Mouse (Mus musculus) embryonic facial prominence, embryonic 11.5 days (tissue): Measurements from ENCODE around the gene Mpo. TPM values are rescaled to one million over a fixed set of nuclear protein-coding genes. Genes with fewer than 3 reads are reported as not detected.
A peak's percentile ranks its signal among the peaks of the same experiment; 100 is the strongest.

Source experiments
- ATAC-seq: fragments of 200-750 bp; cut with Nextera tagmentation; replicated peaks from 2 replicates; pipeline ENCODE4 v1.8.0; 2017; ENCODE audit warnings: low read depth; ENCODE audit not compliant: insufficient number of reproducible peaks, low FRiP score, low TSS enrichment
- DNase-seq: peaks from one replicate; pipeline ENCODE4 v3.0.0-alpha.2; 2015; ENCODE audit warnings: low spot score
- H3K27ac ChIP-seq: fragments of 300-500 bp; sonication (generic); replicated peaks from 2 replicates; pipeline ENCODE4 v1.5.1; 2014; ENCODE audit warnings: mild to moderate bottlenecking, low read depth, low read length, control low read depth
- H3K27me3 ChIP-seq: fragments of 300-500 bp; sonication (generic); 2 replicates; pipeline ENCODE4 v1.6.1; 2014; ENCODE audit warnings: mild to moderate bottlenecking, low read length, moderate library complexity, mixed read lengths; ENCODE audit not compliant: control insufficient read depth, insufficient read depth
- H3K36me3 ChIP-seq: fragments of 300-500 bp; sonication (generic); replicated peaks from 2 replicates; pipeline ENCODE4 v1.6.1; 2014; ENCODE audit warnings: low read depth, mild to moderate bottlenecking, low read length, moderate library complexity, mixed read lengths; ENCODE audit not compliant: control insufficient read depth, insufficient read depth
- H3K4me1 ChIP-seq: fragments of 300-500 bp; sonication (generic); 2 replicates; pipeline ENCODE4 v1.6.1; 2014; ENCODE audit warnings: low read length, mixed read lengths; ENCODE audit not compliant: control insufficient read depth, insufficient read depth
- H3K4me2 ChIP-seq: fragments of 300-500 bp; sonication (generic); 2 replicates; pipeline ENCODE4 v1.6.1; 2014; ENCODE audit warnings: low read depth, mild to moderate bottlenecking, control low read depth, low read length, moderate library complexity
- H3K4me3 ChIP-seq: fragments of 300-500 bp; sonication (generic); 2 replicates; pipeline ENCODE4 v1.5.1; 2014; ENCODE audit warnings: low read depth, low read length, control low read depth
- H3K9ac ChIP-seq: fragments of 300-500 bp; sonication (generic); replicated peaks from 2 replicates; pipeline ENCODE4 v1.6.1; 2014; ENCODE audit warnings: mild to moderate bottlenecking, control low read depth, low read length
- H3K9me3 ChIP-seq: fragments of 300-500 bp; sonication (generic); replicated peaks from 2 replicates; pipeline ENCODE4 v1.6.1; 2016; ENCODE audit warnings: mild to moderate bottlenecking, low read length, inconsistent platforms, mixed read lengths; ENCODE audit not compliant: control insufficient read depth
- WGBS: fragments of 180-500 bp; shearing (Covaris S2); extraction: QIAGEN DNeasy Blood & Tissue Kit; methylation state at CpG from one replicate; pipeline ENCODE4 v1.1.7; 2014; 5-methylcytosine and 5-hydroxymethylcytosine counted together
- microRNA counts: library from miRNA; unstranded; fragments of <30 nt; microRNA quantifications from one replicate; lab custom pipeline; 2016
- microRNA-seq: library from miRNA; unstranded; fragments of <30 nt; microRNA quantifications from one replicate; pipeline ENCODE4, GENCODE M21; 2016; ENCODE audit warnings: borderline number of aligned reads
- polyA plus RNA-seq: library from polyadenylated mRNA; unstranded; fragments of >200 nt; fragmentation: Nextera tagmentation; extraction: Ambion mirVana; gene quantifications from 2 replicates; pipeline ENCODE4 v1.2.1, GENCODE M21; 2014

Mpo gene
- polyA plus RNA-seq, 1 experiment from 2014 or later: 7.2 TPM

- Histone ChIP-seq H3K4me2 (peak overlapping the region; percentile 58), H3K36me3 (no peaks in the 10 kb centered on the region), H3K27ac (no peak overlapping the region), H3K4me3 (peak overlapping the region; percentile 49), H3K9ac (peak overlapping the region; percentile 62), H3K4me1 (no peaks in the 10 kb centered on the region), H3K27me3 (no peaks in the 10 kb centered on the region), H3K9me3 (no peaks in the 10 kb centered on the region)
- 36% methylated on average over 8 of the region's 8 CpGs for WGBS
- DNase-seq (peak; percentile 4), ATAC-seq (no peak)
Observed at GRCm38 (mm10) chr11:87853597-87853954, 60.2 kb downstream of the Mpo start.

MicroRNA genes within 50 kb of the gene (microRNA counts, 519-probe panel; counts per million panel counts)
- microRNA mmu-miR-142-3p (lab: Ali Mortazavi, UCI) (3,830 counts per million, percentile 58 among the panel's probes with 10 or more counts), microRNA mmu-miR-142-5p (lab: Ali Mortazavi, UCI) (4,081 counts per million, percentile 63 among the panel's probes with 10 or more counts)

Small RNAs within 50 kb of the gene (microRNA-seq; reads per million reads assigned to microRNA genes)
- gene Mir142: not detected
- gene Mir142b: not detected

Other genes with a start within 250 kb of the Mpo start
- gene Gm11492, start 226.9 kb upstream of the Mpo start, polyA plus RNA-seq: not detected in 2 replicates
- 6.6 and 8.3 TPM in 2 replicates for gene Sept4, start 224.7 kb upstream of the Mpo start, polyA plus RNA-seq
- 61.1 and 61.9 TPM in 2 replicates for gene Mtmr4, start 201.4 kb upstream of the Mpo start, polyA plus RNA-seq
- gene Hsf5, start 176.4 kb upstream of the Mpo start, polyA plus RNA-seq: 0.20 and 0.32 TPM in 2 replicates
- 2.0 and 4.4 TPM in 2 replicates for gene Rnf43, start 130.9 kb upstream of the Mpo start, polyA plus RNA-seq
- gene Supt4a, start 56.0 kb upstream of the Mpo start, polyA plus RNA-seq: 174 and 180 TPM in 2 replicates
- 1.5 and 3.5 TPM in 2 replicates for gene Tspoap1, start 33.0 kb upstream of the Mpo start, polyA plus RNA-seq
- gene Lpo, start 34.7 kb downstream of the Mpo start, polyA plus RNA-seq: 0.25 and 0.36 TPM in 2 replicates
- 11.0 and 12.4 TPM in 2 replicates for gene Mks1, start 59.6 kb downstream of the Mpo start, polyA plus RNA-seq
- gene Epx, start 82.0 kb downstream of the Mpo start, polyA plus RNA-seq: 0.17 TPM in 1 of 2 replicates, not detected in the other
- gene Olfr462, start 98.7 kb downstream of the Mpo start, polyA plus RNA-seq: not detected in 2 replicates
- not detected in 2 replicates for gene Olfr463, start 103.8 kb downstream of the Mpo start, polyA plus RNA-seq
- gene Olfr464, start 127.4 kb downstream of the Mpo start, polyA plus RNA-seq: not detected in 2 replicates
- 16.0 and 17.3 TPM in 2 replicates for gene Dynll2, start 194.0 kb downstream of the Mpo start, polyA plus RNA-seq